Mouse (Mus musculus): ENCODE measurements around the gene Ntrk2. TPM values are rescaled to one million over a fixed set of nuclear protein-coding genes. Genes with fewer than 3 reads are reported as not detected.

Gene Ntrk2
- polyA plus RNA-seq, 1 experiment: 0.81 TPM

GRCm38 (mm10) chr13:58997763-58998162 is 191.4 kb downstream of the Ntrk2 start:
- H3K27me3 ChIP-seq (ENCODE audit: control insufficient read depth, insufficient read depth, low read length): no peaks in the 10 kb centered on the region
- H3K4me3 ChIP-seq (ENCODE audit: low read depth, low read length): no peak overlapping the region
- WGBS: 69% methylated on average over 2 of the region's 2 CpGs
- no peak overlapping the region for H3K27ac ChIP-seq (ENCODE audit: insufficient read depth, low read depth, low read length)
- no peaks in the 10 kb centered on the region for H3K36me3 ChIP-seq (ENCODE audit: control insufficient read depth, insufficient read depth, low read length)
- TF ChIP-seq CTCF (IDR thresholded peaks at IDR 0.05; ENCODE audit: extremely low read depth, insufficient read length, insufficient replicate concordance, low read depth, low read length) (no peak), POLR2A (IDR thresholded peaks at IDR 0.05; ENCODE audit: low read depth, low read length) (no peak)
- H3K4me1 ChIP-seq (ENCODE audit: control insufficient read depth, insufficient read depth, insufficient read length, low read length): no peaks in the 10 kb centered on the region

GRCm38 (mm10) chr13:58999373-59000053 is 193.1 kb downstream of the Ntrk2 start:
- TF ChIP-seq POLR2A (IDR thresholded peaks at IDR 0.05; ENCODE audit: low read depth, low read length) (no peak), CTCF (IDR thresholded peaks at IDR 0.05; ENCODE audit: extremely low read depth, insufficient read length, insufficient replicate concordance, low read depth, low read length) (no peak)
- Histone ChIP-seq H3K4me1 (ENCODE audit: control insufficient read depth, insufficient read depth, insufficient read length, low read length) (no peaks in the 10 kb centered on the region), H3K27ac (ENCODE audit: insufficient read depth, low read depth, low read length) (no peak overlapping the region), H3K4me3 (ENCODE audit: low read depth, low read length) (no peak overlapping the region), H3K27me3 (ENCODE audit: control insufficient read depth, insufficient read depth, low read length) (no peaks in the 10 kb centered on the region), H3K36me3 (ENCODE audit: control insufficient read depth, insufficient read depth, low read length) (no peaks in the 10 kb centered on the region)
- 51% methylated on average over 11 of the region's 11 CpGs for WGBS

GRCm38 (mm10) chr13:59002943-59003806 is 196.8 kb downstream of the Ntrk2 start:
- no peak overlapping the region for H3K27ac ChIP-seq (ENCODE audit: insufficient read depth, low read depth, low read length)
- 63% methylated on average over 12 of the region's 12 CpGs for WGBS
- no peaks in the 10 kb centered on the region for H3K36me3 ChIP-seq (ENCODE audit: control insufficient read depth, insufficient read depth, low read length)
- no peak overlapping the region for H3K4me3 ChIP-seq (ENCODE audit: low read depth, low read length)
- TF ChIP-seq CTCF (IDR thresholded peaks at IDR 0.05; ENCODE audit: extremely low read depth, insufficient read length, insufficient replicate concordance, low read depth, low read length): no peak
- TF ChIP-seq POLR2A (IDR thresholded peaks at IDR 0.05; ENCODE audit: low read depth, low read length): no peak
- no peaks in the 10 kb centered on the region for H3K27me3 ChIP-seq (ENCODE audit: control insufficient read depth, insufficient read depth, low read length)
- H3K4me1 ChIP-seq (ENCODE audit: control insufficient read depth, insufficient read depth, insufficient read length, low read length): no peaks in the 10 kb centered on the region

DNA sequence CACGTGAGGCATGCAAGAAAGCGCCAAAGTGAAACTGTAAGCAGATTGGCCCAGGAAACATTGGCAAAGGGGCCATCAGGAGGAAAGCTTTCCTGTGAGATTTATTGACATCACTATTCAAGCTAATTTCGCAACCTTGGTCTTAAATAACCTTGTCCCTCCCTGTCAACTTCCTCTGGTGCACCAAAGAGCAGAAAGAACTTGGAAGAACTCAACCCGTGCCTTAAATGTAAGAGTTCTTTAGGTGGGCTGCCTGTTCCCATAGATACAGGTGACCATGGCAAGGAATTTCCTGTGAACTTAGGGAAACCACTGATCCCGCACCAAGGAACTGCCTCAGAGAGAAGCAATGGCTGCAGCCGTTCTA is 197.4 kb downstream of the Ntrk2 start:
- H3K27ac ChIP-seq (ENCODE audit: insufficient read depth, low read depth, low read length): no peak overlapping the region
- 40% methylated on average over 6 of the region's 6 CpGs for WGBS
- TF ChIP-seq POLR2A (IDR thresholded peaks at IDR 0.05; ENCODE audit: low read depth, low read length) (no peak), CTCF (IDR thresholded peaks at IDR 0.05; ENCODE audit: extremely low read depth, insufficient read length, insufficient replicate concordance, low read depth, low read length) (no peak)
- H3K4me1 ChIP-seq (ENCODE audit: control insufficient read depth, insufficient read depth, insufficient read length, low read length): no peaks in the 10 kb centered on the region
- H3K36me3 ChIP-seq (ENCODE audit: control insufficient read depth, insufficient read depth, low read length): no peaks in the 10 kb centered on the region
- no peak overlapping the region for H3K4me3 ChIP-seq (ENCODE audit: low read depth, low read length)
- no peaks in the 10 kb centered on the region for H3K27me3 ChIP-seq (ENCODE audit: control insufficient read depth, insufficient read depth, low read length)

GRCm38 (mm10) chr13:59004579-59004978 is 198.2 kb downstream of the Ntrk2 start:
- Histone ChIP-seq H3K27me3 (ENCODE audit: control insufficient read depth, insufficient read depth, low read length) (no peaks in the 10 kb centered on the region), H3K4me3 (ENCODE audit: low read depth, low read length) (no peak overlapping the region), H3K36me3 (ENCODE audit: control insufficient read depth, insufficient read depth, low read length) (no peaks in the 10 kb centered on the region), H3K4me1 (ENCODE audit: control insufficient read depth, insufficient read depth, insufficient read length, low read length) (no peaks in the 10 kb centered on the region), H3K27ac (ENCODE audit: insufficient read depth, low read depth, low read length) (no peak overlapping the region)
- 89% methylated on average over 6 of the region's 6 CpGs for WGBS
- TF ChIP-seq CTCF (IDR thresholded peaks at IDR 0.05; ENCODE audit: extremely low read depth, insufficient read length, insufficient replicate concordance, low read depth, low read length): no peak
- TF ChIP-seq POLR2A (IDR thresholded peaks at IDR 0.05; ENCODE audit: low read depth, low read length): no peak

GRCm38 (mm10) chr13:59009855-59010254 is 203.5 kb downstream of the Ntrk2 start:
- H3K4me1 ChIP-seq (ENCODE audit: control insufficient read depth, insufficient read depth, insufficient read length, low read length): peaks cover 5% of the 10 kb centered on the region
- 31% methylated on average over 5 of the region's 5 CpGs for WGBS
- no peaks in the 10 kb centered on the region for H3K36me3 ChIP-seq (ENCODE audit: control insufficient read depth, insufficient read depth, low read length)
- H3K4me3 ChIP-seq (ENCODE audit: low read depth, low read length): no peak overlapping the region
- no peak overlapping the region for H3K27ac ChIP-seq (ENCODE audit: insufficient read depth, low read depth, low read length)
- H3K27me3 ChIP-seq (ENCODE audit: control insufficient read depth, insufficient read depth, low read length): no peaks in the 10 kb centered on the region
- no peak for TF ChIP-seq POLR2A (IDR thresholded peaks at IDR 0.05; ENCODE audit: low read depth, low read length)
- TF ChIP-seq CTCF (IDR thresholded peaks at IDR 0.05; ENCODE audit: extremely low read depth, insufficient read length, insufficient replicate concordance, low read depth, low read length): no peak

- Histone ChIP-seq H3K27me3 (ENCODE audit: control insufficient read depth, insufficient read depth, low read length) (no peaks in the 10 kb centered on the region), H3K36me3 (ENCODE audit: control insufficient read depth, insufficient read depth, low read length) (no peaks in the 10 kb centered on the region), H3K27ac (ENCODE audit: insufficient read depth, low read depth, low read length) (no peak overlapping the region), H3K4me3 (ENCODE audit: low read depth, low read length) (peak overlapping the region; percentile 22; the same call in 1 of the 2 replicates), H3K4me1 (ENCODE audit: control insufficient read depth, insufficient read depth, insufficient read length, low read length) (peaks cover 5% of the 10 kb centered on the region)
- TF ChIP-seq POLR2A (IDR thresholded peaks at IDR 0.05; ENCODE audit: low read depth, low read length) (no peak), CTCF (IDR thresholded peaks at IDR 0.05; ENCODE audit: extremely low read depth, insufficient read length, insufficient replicate concordance, low read depth, low read length) (no peak)
- 14% methylated on average over 16 of the region's 16 CpGs for WGBS
Measured at GRCm38 (mm10) chr13:59010893-59011529, 204.6 kb downstream of the Ntrk2 start.
